Mouse (Mus musculus): ENCODE measurements at regions not wholly inside any gene's neighbourhood (a gene's known extent, or its start where the extent isn't known, plus 50 kb on each side); places are given as distances from the start of the nearest gene placed in this dataset.

DNA sequence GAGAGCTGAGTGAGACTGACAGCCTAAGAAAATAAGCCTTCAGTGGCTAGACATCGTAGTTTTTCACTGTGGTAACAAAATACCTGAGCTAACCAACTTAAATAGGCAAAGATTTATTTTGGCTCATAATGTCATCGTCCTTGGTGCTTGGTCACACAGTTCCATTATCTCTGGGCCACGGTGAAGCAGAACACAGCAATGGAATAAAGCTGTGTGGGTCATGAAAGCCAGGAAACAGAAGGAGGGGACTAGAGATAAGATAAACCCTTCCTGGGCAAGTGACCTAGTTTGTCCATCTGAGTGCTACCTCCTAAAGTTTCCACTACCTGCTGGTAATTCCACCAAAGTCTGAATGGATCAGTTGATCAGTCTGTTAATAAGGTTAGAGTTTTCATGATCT is 134.8 kb upstream of the Gm5129 start:
- ATAC-seq (replicated peaks; ENCODE audit: insufficient number of reproducible peaks, low FRiP score, low TSS enrichment, poor library complexity, severe bottlenecking) = no peak

DNA sequence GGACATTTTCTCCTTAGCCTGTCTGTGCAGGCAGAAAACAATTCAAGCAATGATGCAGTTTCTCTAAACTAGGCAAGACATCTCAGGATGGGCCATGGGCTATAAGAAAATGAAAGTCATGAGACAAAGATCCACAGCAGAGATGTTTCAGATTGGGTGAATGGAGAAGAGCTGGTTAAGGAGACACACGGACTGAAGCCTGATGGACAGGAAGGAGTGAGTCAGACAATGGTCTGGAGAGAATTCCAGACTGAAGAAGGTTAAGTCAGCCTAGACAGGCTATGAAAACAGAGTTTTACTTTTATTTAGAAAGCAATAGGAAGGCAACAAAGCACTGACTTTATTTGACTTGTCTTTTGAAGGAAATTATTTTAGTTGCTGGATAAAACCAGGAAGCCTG is 137.5 kb upstream of the Il6 start:
- ATAC-seq (replicated peaks; ENCODE audit: insufficient number of reproducible peaks, low FRiP score, low TSS enrichment, poor library complexity, severe bottlenecking) = no peak

DNA sequence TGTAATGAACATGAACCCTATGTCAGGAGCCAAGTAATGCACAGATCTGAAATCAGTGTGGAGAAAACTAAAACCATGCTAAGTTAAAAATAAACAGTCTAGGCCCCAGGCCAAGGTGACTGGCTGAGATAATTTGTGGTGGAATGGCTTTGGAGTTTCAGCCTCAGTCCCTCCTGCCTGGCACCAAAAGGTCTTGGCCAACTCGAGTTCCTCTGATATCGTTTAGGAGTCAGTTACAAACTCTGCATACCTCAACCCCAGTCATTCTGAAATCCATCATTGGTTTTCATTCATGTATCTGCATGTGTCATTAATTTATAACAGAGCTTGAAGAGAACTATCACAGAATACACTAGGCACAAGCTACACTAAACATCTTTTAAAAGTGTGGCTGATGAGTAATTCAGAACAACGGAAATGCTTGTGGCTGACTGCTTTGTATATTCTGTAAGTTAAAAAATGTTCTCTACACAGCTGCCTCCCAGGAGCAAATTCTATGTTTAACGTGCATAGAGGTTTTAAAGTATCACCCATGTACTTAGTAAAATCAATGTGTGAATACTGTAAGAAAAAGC is 125.6 kb upstream of the Il6 start:
- no peak for ATAC-seq (replicated peaks; ENCODE audit: insufficient number of reproducible peaks, low FRiP score, low TSS enrichment, poor library complexity, severe bottlenecking)

DNA sequence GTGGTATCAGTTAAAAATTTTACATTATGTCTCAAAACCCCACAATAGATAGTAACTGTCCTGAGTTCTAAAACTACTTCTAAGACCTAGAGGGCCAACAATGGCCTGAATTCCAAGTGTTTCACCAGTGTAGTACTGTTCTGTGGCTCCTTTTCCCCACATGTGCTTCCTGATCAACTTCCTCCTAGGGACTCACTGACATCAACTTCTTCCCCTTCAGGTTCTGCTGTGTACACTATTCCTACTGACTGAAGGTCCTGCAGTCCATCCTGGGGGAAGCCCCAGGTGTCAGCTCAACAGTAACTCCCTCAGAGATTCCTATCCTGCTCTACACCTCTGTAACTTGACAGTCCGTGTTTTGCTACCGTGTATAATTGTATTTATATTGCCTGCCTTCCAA is 120.6 kb upstream of the Il6 start:
- no peak for ATAC-seq (replicated peaks; ENCODE audit: insufficient number of reproducible peaks, low FRiP score, low TSS enrichment, poor library complexity, severe bottlenecking)

DNA sequence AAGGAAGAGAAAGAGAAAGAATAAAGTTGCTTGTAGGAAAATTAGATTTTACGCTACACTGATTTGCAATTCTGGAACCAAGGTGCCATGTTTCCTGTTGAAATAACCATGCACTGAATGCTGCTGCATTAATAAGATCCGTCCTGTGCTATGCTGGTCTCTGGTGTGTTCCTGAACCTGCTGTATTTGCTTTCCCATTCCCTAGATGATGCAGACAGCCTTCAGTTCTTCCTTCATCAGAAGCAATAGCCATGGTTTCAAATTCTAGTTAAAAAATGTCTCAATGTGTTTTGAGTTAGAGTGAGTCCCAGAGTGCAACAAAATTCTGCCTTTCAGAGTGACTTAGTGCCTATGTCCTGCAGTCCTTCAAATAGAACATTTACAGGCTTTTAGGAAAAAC is 120.1 kb upstream of the Il6 start:
- ATAC-seq (replicated peaks; ENCODE audit: insufficient number of reproducible peaks, low FRiP score, low TSS enrichment, poor library complexity, severe bottlenecking) = no peak

DNA sequence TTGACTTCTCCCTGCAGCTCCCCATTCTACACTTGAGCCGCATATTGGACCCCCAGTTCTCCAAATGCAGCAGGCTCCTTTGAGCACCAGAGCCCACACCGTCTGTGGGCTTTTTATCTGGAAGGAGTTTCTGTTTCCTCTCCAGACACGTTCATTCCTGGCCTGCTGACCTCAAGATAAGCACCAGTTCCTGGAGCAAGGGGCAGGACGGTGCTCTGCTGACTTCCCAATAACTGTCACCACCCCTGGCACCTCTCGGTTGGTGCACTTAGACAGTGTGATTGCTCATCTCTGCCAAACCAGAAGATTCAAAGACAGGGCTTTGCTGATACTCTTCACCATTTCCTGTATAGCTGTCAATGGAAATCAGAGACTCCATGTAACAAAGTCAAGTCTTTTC is 119.1 kb upstream of the Il6 start:
- no peak for ATAC-seq (replicated peaks; ENCODE audit: insufficient number of reproducible peaks, low FRiP score, low TSS enrichment, poor library complexity, severe bottlenecking)

DNA sequence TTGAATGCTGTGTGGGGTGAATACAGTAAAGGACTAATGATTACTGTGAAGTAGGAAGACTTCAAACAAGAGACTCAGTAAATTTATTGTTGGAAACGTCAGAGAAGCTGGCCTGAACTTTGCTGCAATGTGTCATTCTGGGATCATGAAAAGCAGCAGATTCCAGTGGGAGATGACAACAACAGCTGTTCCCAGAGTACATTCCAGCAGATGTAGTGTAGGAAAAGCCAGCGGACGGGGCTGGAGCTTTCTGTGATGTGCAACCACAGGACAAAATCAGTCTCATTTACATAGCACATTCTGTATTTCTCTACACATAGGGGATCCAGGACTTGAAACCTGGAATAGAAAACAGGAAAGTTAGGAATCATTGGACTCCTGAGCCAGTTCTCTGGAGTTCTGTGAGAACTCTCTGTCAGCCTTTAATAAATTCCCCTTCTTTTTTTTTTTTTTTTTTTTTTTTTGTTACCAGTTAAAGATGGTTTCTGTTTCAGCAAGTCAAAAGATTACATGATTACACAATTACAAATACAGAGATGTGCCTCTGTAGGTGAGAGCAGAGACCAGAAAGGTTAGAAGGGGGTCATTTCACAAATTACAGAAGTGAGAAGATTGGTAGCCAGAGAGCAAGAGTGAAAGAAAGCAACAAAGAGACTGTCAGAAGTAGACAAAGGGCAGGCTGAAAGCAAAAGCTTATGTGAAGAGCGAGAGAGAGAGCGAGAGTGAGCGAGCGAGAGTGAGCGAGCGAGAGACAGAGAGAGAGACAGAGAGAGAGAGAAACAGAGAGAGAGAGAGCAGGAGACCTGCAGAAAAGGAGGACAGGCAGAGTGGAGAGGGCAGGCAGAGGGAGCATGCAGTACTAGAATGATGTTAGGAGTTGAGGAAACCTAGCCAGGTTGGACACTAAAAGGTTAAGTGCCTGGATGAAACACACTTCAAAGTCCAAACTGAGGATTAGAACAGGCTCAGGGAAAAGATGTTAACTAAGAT is 118.0 kb upstream of the Il6 start:
- ATAC-seq (replicated peaks; ENCODE audit: insufficient number of reproducible peaks, low FRiP score, low TSS enrichment, poor library complexity, severe bottlenecking) = no peak

DNA sequence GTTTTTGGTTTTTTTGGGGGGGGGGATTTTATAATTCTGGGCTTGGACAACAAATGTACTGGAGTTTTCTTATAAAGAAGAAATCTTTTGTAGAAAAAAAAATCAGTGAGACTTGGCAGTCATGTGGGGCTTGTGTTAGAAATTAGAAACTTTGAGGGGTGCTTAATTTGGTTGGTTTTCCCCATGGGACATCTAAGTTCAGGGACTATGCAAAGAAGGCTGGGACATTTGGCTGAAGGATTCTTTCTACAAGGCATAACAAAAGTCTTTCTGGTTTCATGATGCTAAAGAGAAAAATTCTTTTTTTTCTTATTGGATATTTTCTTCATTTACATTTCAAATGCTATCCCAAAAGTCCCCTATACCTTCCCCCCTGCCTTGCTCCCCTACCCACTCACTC is 115.3 kb upstream of the Il6 start:
- ATAC-seq (replicated peaks; ENCODE audit: insufficient number of reproducible peaks, low FRiP score, low TSS enrichment, poor library complexity, severe bottlenecking) = no peak

DNA sequence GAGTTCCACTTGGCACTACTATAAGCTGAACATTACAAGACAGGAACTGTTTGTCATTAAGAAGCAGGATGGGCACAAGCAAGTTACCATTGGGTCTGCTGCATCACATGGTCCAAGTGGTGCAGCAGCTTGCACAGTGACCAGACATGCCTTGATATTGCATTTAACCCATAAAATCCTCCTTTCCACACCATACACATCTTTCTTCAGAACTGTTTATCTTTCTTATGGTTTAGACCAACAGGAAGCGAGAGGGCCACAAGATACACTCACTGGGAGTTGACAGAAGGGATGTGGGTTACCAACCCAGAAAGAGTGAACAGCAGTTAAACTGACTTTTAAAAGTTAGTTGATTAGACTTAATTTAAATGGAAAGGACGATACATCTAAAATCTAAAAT is 111.2 kb upstream of the Il6 start:
- no peak for ATAC-seq (replicated peaks; ENCODE audit: insufficient number of reproducible peaks, low FRiP score, low TSS enrichment, poor library complexity, severe bottlenecking)

DNA sequence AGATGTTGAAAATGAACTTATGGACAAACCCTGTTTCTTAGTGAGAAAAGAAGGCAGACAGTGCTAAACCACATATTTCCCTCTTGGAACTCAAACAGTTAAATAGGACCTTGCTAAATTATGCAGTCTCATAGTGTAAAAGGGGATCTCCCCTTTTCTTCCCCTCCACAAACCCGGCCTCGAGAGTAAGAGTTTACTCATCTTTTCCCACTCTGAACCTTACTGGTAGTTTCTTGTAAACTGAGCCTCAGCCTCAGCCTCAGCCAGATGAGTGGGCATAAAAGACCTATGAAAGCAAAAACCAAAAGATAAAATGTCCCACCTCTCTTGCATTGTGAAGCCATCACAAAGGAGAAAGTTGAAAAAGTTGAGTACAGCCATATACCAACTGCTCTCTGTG is 92.6 kb upstream of the Il6 start:
- no peak for ATAC-seq (replicated peaks; ENCODE audit: insufficient number of reproducible peaks, low FRiP score, low TSS enrichment, poor library complexity, severe bottlenecking)

DNA sequence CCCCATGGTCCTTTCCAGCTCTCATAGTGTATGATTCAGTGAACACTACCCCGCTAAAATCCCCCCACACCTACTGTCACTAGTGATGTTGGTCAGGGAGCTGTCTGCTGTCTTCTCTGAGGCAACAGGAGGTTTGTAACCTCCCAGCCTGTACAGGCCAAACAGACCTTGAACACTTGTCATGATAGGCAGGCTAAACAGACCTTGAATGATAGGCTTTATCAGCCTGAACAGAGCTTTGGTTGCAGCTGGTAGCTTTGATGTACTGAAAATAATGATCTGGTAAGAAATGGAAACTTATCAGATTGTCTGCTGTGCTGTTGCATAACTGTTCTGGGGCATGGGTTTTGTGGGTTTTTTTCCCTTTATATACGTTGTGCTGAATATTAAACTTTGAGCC is 87.4 kb upstream of the Il6 start:
- ATAC-seq (replicated peaks; ENCODE audit: insufficient number of reproducible peaks, low FRiP score, low TSS enrichment, poor library complexity, severe bottlenecking) = no peak

DNA sequence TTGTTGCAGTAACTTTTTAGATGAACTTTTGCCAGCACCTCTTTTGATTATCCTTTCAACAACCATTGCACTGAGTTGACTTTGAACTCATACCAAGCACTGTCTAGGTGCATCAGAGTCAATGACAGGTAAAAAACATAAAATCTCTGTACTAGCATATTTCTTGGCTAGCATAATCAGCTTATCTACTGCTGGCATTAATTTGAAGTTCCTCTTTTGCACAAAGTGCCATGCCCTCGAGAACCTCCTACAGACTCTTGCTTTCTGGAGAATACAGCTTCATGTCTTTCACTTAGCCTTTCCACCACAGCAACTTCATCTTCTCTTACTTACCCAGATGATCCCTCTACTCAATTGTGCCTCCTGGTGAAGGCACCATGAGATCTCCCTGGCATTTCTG is 85.3 kb upstream of the Il6 start:
- ATAC-seq (replicated peaks; ENCODE audit: insufficient number of reproducible peaks, low FRiP score, low TSS enrichment, poor library complexity, severe bottlenecking) = no peak

DNA sequence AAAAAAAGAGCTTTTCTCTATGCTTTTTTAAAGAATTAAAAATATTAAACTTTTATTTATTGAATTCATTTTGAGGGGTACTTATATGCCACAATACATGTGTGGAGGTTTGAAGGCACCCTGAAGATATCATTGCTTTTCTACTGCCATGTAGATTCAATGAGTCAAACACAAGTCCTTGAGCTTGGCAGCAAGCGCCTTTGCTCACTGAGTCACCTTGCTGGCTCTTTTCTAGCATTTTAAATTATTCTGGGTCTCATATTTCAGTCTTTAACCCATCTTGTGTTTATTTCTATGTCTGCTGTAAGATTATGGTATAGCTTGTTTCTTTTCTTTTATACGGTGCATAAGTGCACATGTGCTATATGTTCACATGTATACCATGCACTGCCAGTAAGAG is 83.5 kb upstream of the Il6 start:
- ATAC-seq (replicated peaks; ENCODE audit: insufficient number of reproducible peaks, low FRiP score, low TSS enrichment, poor library complexity, severe bottlenecking) = no peak

DNA sequence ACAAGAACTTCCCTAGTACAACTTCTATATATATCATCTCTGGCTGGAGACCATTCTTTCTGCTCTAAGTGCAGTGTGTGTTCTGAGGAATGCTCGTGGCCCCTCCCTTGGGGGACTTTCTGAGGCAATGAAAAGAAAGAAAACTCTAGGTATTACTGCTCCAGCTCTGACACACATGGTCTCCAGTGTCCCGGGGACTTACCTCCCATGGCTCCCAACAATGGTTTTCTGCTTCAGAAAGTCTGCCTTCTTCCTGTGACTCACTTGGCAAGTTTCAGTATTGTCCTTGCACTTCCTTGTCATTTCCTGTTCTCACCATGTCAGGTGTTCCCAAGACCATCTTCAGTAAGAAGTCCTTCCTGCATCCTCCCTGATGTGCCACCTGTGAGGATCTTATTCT is 65.7 kb upstream of the Il6 start:
- no peak for ATAC-seq (replicated peaks; ENCODE audit: insufficient number of reproducible peaks, low FRiP score, low TSS enrichment, poor library complexity, severe bottlenecking)

DNA sequence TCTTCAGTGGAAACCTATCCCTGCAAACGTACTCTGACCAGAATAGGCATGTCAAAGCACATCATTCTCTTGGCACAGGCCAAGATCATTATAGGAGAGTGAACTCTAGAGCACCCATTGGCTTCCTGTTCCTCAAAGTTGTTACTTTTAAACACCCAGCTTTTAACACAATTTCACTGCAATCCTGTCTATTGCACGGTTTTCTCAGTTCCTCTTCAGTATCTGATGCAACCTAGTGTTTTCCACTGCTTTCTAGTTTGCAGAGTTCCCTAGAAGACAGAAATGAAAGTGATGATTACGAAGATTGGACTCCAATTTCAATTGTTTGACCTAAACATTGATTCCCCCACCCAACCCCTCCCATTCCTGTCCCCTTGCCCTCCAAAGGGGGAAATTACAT is 64.8 kb upstream of the Il6 start:
- ATAC-seq (replicated peaks; ENCODE audit: insufficient number of reproducible peaks, low FRiP score, low TSS enrichment, poor library complexity, severe bottlenecking) = peak; percentile 80

DNA sequence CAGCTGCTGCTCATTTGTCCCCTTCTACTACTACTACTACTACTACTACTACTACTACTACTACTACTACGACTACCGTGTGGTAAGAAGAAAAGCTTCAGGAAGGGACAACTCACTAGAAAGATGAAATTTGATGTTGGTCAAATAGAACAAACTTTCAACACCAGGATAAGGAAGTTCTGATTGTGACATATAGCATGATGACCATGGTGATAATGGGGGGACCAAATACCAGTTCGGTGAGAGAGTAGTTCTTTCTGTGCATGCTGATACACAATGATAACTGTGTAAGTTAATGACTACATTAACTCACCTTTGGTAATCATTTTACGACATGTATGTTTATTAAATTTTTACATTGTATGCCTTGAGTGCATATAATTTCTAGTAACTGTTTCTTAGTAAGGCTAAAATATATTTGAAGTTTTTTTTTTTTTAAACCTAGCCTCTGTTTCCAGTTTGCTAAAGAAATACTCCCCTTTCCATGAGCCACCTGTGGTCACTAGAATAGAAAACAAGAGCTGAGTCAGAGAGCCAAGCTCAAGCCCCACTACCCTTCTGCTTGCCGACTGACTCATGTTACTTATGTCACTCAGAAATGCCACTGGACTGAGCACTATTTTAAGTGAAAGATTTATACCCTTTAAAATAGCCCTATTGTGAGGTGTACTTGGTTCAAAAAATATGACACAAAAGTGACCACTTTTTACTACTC is 62.3 kb upstream of the Il6 start:
- no peak for ATAC-seq (replicated peaks; ENCODE audit: insufficient number of reproducible peaks, low FRiP score, low TSS enrichment, poor library complexity, severe bottlenecking)

DNA sequence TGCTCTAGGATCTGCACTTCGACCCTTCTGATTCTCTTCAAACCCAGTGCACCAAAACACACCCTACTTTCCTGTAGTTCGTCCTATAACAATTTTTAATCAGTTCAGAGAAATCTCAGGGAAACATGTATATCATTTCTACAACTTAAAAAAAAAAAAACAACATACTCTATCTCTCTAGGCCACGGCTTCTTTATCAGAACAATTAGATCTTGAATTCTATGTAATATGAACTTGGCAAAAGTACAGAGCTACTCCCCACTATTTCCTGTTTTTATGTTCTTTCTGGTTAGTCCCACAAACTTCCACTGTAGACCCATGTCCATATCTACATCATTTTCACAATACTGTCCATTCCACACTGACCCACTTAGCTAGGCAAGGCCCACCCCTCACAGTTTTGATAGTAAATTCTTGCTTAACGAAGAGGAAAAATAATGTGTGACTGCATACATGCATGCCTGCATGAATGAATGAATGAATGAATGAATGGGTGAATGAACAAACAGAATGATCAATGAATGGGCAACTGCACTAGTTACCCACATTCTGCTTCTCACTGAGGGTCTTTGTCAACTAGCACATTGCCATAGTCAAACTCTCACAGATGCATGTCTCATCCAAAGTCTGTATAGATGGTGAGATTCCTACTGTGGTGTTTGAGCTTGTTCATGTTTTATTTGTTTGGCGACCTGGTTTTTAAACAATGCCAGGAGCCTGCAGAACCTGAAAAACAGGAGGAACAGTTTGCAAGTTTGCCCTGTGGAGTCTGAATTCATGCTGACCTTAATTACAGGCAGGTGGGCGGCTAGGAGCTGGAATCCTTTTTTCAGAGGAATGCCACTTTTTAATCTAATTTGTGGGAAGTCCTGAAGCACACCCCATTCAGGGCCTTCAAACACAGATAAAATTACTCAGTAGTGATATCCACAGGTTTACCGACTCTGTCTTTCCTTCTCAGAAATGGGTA is 61.2 kb upstream of the Il6 start:
- ATAC-seq (replicated peaks; ENCODE audit: insufficient number of reproducible peaks, low FRiP score, low TSS enrichment, poor library complexity, severe bottlenecking) = no peak
